Mouse (Mus musculus) small intestine, adult 2 months (tissue): Measurements from ENCODE around the gene Stip1.

Experiments used
- CTCF ChIP-seq: fragments of 200-500 bp; IDR thresholded peaks from 2 replicates; pipeline ENCODE4 v1.5.1; 2012; ENCODE audit warnings: low read depth, mild to moderate bottlenecking, control low read depth, inconsistent platforms, low read length, moderate library complexity, mixed read lengths; ENCODE audit not compliant: insufficient replicate concordance, insufficient read length; ENCODE audit errors: extremely low read depth
- POLR2A ChIP-seq: fragments of 200-500 bp; IDR thresholded peaks from 2 replicates; pipeline ENCODE4 v1.6.1; 2012; ENCODE audit warnings: low read depth, mild to moderate bottlenecking, control low read depth, inconsistent platforms, low read length, moderate library complexity

DNA sequence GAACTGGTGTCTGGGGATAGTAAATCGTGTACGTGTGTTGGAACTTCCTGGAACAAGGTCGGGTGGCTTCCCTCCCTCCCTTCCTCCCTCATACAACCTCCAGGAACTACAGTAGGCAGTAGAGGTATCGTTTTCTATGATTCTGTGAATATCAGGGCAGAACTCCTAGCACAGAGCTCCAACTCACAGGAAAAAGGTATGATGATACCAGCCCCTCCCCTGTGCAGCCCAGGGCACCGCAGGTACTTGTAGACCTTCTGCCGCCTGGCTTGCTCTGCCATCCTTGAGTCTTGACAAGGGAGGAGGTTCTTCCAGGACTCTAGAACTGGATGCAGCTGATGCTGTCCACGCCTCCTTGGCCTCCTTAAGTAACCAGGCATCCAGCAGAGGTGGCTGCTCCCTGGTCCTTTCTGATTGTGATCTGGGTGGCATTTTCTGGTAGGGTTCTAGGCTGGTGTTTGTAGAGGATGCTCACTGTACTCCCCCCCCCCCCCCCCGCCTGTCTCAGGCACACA, 27.1 kb upstream of the Stip1 start:
- TF ChIP-seq CTCF (no peak), POLR2A (no peak)
